Mouse (Mus musculus) erythroblast, embryonic 14.5 days (primary cell): ENCODE results near the gene Capn7.

ENCODE experiments used
- GATA1 ChIP-seq: IDR thresholded peaks from 2 replicates; pipeline ENCODE4 v1.6.1; 2012; ENCODE audit warnings: low read length, inconsistent platforms, mixed read lengths
- TAL1 ChIP-seq: IDR thresholded peaks from 3 replicates; pipeline ENCODE4 v1.6.1; 2012; ENCODE audit warnings: low read length, inconsistent platforms, mixed read lengths

GRCm38 (mm10) chr14:31388086-31388872, 51.8 kb downstream of the Capn7 start:
- TF ChIP-seq GATA1 (no peak), TAL1 (no peak)
